Mouse (Mus musculus): ENCODE measurements around the gene Lmntd1.

Lmntd1 gene

GRCm38 (mm10) chr6:145604648-145605047 lies 9.5 kb downstream of the Lmntd1 start:
- DNase-seq (ENCODE audit: low spot score), result no peak

DNA sequence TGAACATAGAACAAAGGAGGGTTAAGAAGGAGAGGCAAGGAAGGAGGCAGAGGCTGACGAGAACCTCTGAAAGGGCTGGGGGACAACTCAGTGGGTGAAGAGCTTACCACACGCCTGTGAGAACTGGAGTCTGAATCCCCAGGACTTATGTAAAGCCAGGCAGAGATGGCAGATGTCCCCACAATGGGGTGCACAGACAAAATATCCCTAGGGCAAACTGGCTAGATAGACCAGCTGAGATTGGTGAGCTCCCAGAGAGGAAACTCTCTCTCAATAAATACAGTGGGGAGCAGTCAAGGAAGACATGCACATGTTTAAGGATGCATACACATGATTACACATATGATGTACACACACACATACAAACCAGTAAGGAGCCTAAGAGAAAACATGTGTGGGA lies 10.0 kb downstream of the Lmntd1 start:
- no peak for DNase-seq (ENCODE audit: low spot score)

- DNase-seq (ENCODE audit: low spot score), result peak; percentile 24
These were observed 15.1 kb downstream of the Lmntd1 start for GRCm38 (mm10) chr6:145598794-145599555.

DNA sequence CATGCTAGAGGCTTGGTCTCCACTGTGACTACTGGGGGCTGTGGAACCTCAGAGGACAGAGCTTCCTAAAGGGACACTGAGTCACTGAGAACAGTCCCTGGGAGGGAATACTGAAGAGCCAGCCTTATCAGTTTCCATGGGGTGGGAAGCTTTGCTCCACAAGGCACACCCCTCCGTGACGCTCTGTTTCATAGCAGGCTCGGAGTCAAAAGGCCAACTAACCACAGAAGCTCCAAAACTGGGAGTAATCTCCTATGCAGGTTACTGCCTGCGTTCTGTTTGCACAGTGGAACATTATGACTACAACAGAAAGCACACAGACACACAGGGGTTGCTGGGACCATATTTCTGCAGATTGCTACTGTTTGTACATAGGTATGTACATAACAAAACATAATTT lies 18.2 kb downstream of the Lmntd1 start:
- DNase-seq (ENCODE audit: low spot score), result no peak

GRCm38 (mm10) chr6:145593991-145594390 lies 20.1 kb downstream of the Lmntd1 start:
- no peak for DNase-seq (ENCODE audit: low spot score)

GRCm38 (mm10) chr6:145592531-145592998 lies 21.6 kb downstream of the Lmntd1 start:
- DNase-seq (ENCODE audit: low spot score), result no peak

GRCm38 (mm10) chr6:145592036-145592435 lies 22.1 kb downstream of the Lmntd1 start:
- no peak for DNase-seq (ENCODE audit: low spot score)

DNA sequence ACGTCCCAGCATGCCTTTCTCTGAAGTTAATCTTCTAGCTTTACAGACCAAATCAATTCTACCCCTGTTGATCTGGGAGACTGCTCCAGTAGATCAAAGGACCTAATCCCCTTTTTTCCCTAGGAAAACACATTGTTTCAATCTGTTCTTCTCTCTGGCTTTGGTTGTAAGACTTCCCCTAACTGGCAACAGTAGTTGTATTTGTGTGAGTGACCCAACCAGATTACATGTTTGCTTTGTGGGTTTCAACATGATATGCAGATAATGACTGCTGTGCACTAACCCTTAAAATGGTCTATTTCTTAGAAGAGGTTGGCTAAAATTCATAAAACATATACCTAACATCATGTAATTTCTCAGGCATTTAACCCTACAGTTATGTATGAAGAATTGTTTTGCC lies 22.5 kb downstream of the Lmntd1 start:
- no peak for DNase-seq (ENCODE audit: low spot score)

GRCm38 (mm10) chr6:145590501-145591293 lies 23.4 kb downstream of the Lmntd1 start:
- no peak for DNase-seq (ENCODE audit: low spot score)

GRCm38 (mm10) chr6:145585052-145585973 lies 28.8 kb downstream of the Lmntd1 start:
- no peak for DNase-seq (ENCODE audit: low spot score)

DNA sequence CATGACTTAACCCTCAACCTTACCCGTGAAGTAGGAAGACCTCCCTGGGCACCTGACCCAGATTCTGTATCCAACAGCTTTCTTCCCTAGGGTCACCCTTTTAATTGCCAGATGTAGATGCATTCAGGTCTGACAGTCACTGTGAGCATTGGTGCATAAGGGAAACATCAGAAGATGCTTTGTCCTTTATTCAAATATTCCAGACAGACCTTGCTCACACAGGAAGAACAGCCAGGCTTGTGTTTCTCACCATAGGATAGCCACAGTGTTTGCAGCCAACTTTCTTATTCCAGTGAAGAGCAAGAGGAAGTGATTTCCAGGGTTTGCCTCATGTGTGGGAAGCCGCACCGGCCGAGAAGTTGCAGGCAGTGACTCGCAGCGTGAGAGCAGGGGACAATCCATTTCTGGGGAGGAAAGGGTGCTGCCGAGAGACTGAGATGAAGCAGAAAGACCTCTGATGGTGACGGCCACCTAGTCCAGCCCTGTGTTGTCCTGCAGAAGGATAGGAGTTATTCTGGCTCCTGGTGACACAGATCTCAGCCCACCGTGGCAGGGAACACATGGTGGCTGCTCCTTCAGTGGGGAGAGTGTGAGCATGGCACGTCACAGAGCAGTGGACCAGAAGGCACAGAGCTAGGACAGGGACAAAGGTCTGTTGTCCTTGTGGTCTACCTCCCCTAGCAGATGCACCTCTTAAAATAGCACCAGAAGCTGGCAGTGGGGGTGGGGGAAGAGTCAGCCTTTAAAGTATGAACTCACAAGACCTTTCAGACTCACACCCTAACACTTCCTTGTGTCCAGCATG lies 32.6 kb downstream of the Lmntd1 start:
- no peak for DNase-seq (ENCODE audit: low spot score)

- DNase-seq (ENCODE audit: low spot score), result no peak
These were observed 34.4 kb downstream of the Lmntd1 start for GRCm38 (mm10) chr6:145579761-145580160.

GRCm38 (mm10) chr6:145578457-145579185 lies 35.5 kb downstream of the Lmntd1 start:
- no peak for DNase-seq (ENCODE audit: low spot score)

GRCm38 (mm10) chr6:145576762-145577161 lies 37.4 kb downstream of the Lmntd1 start:
- DNase-seq (ENCODE audit: low spot score), result no peak

DNA sequence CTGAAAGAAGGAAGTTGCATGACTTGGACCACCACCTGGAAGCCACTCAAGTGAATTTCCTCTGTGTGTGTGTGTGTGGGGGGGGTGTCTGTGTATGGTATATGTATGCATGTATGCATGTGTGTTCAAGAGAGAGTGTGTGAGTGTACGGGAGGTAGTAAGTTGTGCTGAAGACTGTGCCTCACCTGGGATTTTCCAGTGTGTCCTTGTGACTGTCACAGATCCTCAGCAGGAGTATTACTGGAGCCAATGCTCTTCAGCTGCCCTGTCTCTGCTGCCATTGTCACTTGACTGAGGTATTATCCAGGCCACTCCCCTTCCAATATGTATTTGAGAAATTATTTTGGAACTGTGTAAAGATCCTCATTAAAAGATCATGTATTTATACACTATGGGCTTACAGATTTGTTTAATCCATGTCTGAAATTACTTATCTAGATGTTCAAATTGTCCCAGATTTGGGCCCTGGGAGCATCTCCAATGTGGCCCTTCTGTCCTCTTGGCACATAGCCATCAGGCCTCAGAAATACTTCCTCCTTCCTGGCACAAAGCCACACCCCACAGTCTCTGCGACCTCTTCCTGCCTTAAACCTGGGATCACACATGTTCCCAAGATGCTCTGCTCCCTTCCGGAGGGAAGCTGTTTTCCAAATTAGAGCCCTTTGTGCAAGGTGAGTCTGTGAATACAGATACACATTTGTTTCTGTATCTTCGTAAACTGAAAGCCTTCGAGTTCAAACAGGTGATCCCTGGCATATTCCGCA lies 40.7 kb downstream of the Lmntd1 start:
- no peak for DNase-seq (ENCODE audit: low spot score)

DNA sequence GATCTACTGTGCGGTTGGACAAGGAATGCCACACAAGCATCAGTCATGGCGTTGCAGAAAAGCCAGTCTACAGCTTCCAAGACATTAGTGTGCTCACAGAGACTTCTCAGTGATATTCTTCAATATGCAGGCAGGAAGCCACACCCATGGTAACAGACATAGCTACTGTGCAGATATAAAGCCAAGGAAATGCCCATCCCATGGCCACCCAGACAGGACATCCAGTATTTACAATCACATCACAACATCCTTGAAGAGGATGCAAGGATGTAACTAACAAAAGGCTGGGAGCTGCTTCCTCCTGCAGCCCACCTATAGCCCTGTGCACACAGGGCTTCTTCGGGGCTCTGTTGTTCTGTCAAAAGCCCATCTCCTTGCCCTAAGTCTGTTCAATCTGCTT lies 45.4 kb downstream of the Lmntd1 start:
- DNase-seq (ENCODE audit: low spot score), result no peak

GRCm38 (mm10) chr6:145567832-145568231 lies 46.3 kb downstream of the Lmntd1 start:
- DNase-seq (ENCODE audit: low spot score), result no peak

DNA sequence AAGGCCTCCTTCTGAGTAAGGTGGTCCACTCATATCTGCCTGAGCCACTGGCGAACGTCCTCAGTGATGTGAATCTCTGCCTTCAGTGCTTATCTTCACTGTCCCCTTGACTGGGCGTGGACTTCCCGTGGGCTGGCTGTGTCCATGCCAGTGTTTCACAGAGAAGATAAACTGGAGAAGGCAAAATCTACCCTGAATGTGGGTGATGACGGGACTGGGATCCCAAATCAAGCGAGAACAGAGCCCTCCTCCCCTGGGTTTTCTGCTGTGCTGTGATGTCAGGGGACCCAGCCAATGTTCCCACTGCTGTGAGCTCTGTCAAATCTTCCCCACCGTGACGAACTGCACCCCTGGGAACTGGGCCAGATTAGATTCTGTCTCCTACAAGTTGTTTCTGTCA lies 46.8 kb downstream of the Lmntd1 start:
- no peak for DNase-seq (ENCODE audit: low spot score)

- no peak for DNase-seq (ENCODE audit: low spot score)
These were observed 48.5 kb downstream of the Lmntd1 start for GRCm38 (mm10) chr6:145565663-145566062.

- no peak for DNase-seq (ENCODE audit: low spot score)
These were observed 49.4 kb downstream of the Lmntd1 start for GRCm38 (mm10) chr6:145564671-145565070.
